ENCODE assay signal across 32 mouse cellular contexts in the genomic region with DNA sequence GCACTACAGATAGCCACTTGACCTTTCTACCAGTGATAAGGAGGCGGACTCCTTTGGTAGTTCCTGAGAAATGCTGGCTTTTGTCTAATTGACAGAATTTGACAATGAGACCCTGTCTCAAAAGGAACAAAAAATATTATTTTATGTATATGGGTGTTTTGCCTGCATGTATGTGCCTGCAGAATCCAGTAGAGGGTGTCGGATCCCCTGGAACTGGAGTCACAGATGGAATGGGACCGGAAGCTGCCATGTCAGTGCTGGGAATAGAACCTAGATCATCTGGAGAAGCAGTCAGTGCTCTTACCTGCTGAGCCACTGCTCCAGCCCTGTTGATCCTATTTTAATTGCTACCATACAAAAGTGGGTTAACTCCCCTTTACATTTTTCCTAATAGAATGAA. TPM values are rescaled to one million over a fixed set of nuclear protein-coding genes. Genes with fewer than 3 reads are reported as not detected.
A peak's percentile ranks its signal among the peaks of the same experiment; 100 is the strongest.
DNase-seq lines count a peak whose midpoint lies in the region; ATAC-seq and TF ChIP-seq lines count a peak whose summit lies in the region.
"Had no signal": no experiment of that assay in that cellular context is flagged by ENCODE, and none has a peak within 500 bp of the region (broad histone marks: within the 10 kb centered on the region; RNA-seq: fewer than 3 reads in every experiment).

No protein-coding gene starts in this region.

- no peak for ATAC-seq in intestine, postnatal 0 days
- ATAC-seq in intestine, embryonic 15.5 days: no peak
- no peak for ATAC-seq in liver, postnatal 0 days
- ATAC-seq in liver, embryonic 12.5 days: no peak
- ATAC-seq: forebrain, embryonic 16.5 days; Patski had no signal

- no peaks in the 10 kb centered on the region for H3K36me3 ChIP-seq in intestine, postnatal 0 days (ENCODE audit: control insufficient read depth, insufficient read depth)
- H3K36me3 ChIP-seq in intestine, embryonic 15.5 days: no peaks in the 10 kb centered on the region
- H3K36me3 ChIP-seq in liver, postnatal 0 days (replicated peaks; ENCODE audit: insufficient read depth, low read length): no peaks in the 10 kb centered on the region
- H3K36me3 ChIP-seq in liver, embryonic 12.5 days: no peaks in the 10 kb centered on the region
- H3K36me3 ChIP-seq: embryonic facial prominence, embryonic 10.5 days; heart, embryonic 10.5 days; hindbrain, embryonic 15.5 days; limb, embryonic 15.5 days; neural tube, embryonic 13.5 days had no signal

- WGBS in cerebellum, adult 2 months: 91% methylated on average over 3 of the region's 3 CpGs
- WGBS in intestine, postnatal 0 days: 80% methylated on average over 3 of the region's 3 CpGs
- 76% methylated on average over 3 of the region's 3 CpGs for WGBS in intestine, embryonic 15.5 days
- WGBS in liver, postnatal 0 days (ENCODE audit: insufficient replicate concordance): 81% methylated on average over 3 of the region's 3 CpGs
- WGBS in liver, embryonic 12.5 days (ENCODE audit: insufficient replicate concordance): 64% methylated on average over 3 of the region's 3 CpGs

- no peak for TF ChIP-seq EP300 in liver, postnatal 0 days (IDR thresholded peaks at IDR 0.05; ENCODE audit: low read depth)

- no peak overlapping the region for H3K4me2 ChIP-seq in intestine, postnatal 0 days (replicated peaks; ENCODE audit: low read depth)
- H3K4me2 ChIP-seq in intestine, embryonic 15.5 days (replicated peaks): no peak overlapping the region
- H3K4me2 ChIP-seq in liver, postnatal 0 days (ENCODE audit: low read depth, low read length): no peak overlapping the region
- H3K4me2 ChIP-seq in liver, embryonic 12.5 days: no peak overlapping the region
- H3K4me2 ChIP-seq: hindbrain, embryonic 15.5 days; limb, embryonic 15.5 days; neural tube, embryonic 13.5 days had no signal

- no peak for DNase-seq in cerebellum, adult 2 months
- DNase-seq in cerebellum, adult 9-10 months: no peak
- DNase-seq in liver, postnatal 0 days: no peak
- DNase-seq in brain, adult 2 months (ENCODE audit: low read depth, low spot score): peak; percentile 55
- DNase-seq in layer of hippocampus, adult 9-11 months: no peak
- DNase-seq: cerebellum, adult 18-20 months; cerebellum, postnatal 36 days; gastrocnemius, postnatal 25 days; heart, postnatal 4 days; kidney, adult 18-20 months; kidney, postnatal 10 days; left cerebral cortex, postnatal 4 days; lung, adult 18-20 months; lung, postnatal 4 days; midbrain, embryonic 14.5 days; retina, postnatal 1 day; right cerebral cortex, postnatal 25 days; thymus, postnatal 25 days had no signal

- H3K27me3 ChIP-seq in cerebellum, adult 2 months (ENCODE audit: control insufficient read depth, insufficient read depth, low read length): no peaks in the 10 kb centered on the region
- H3K27me3 ChIP-seq in intestine, postnatal 0 days (replicated peaks; ENCODE audit: control insufficient read depth, insufficient read depth, low read length): peaks cover 60% of the 10 kb centered on the region
- H3K27me3 ChIP-seq in intestine, embryonic 15.5 days (replicated peaks): peaks cover 51% of the 10 kb centered on the region
- peaks cover 41% of the 10 kb centered on the region for H3K27me3 ChIP-seq in liver, postnatal 0 days (ENCODE audit: insufficient read depth, low read length)
- peaks cover 94% of the 10 kb centered on the region for H3K27me3 ChIP-seq in liver, embryonic 12.5 days (replicated peaks)

- no peak overlapping the region for H3K9ac ChIP-seq in intestine, postnatal 0 days (ENCODE audit: low read depth, low read length)
- H3K9ac ChIP-seq in intestine, embryonic 15.5 days: no peak overlapping the region
- no peak overlapping the region for H3K9ac ChIP-seq in liver, postnatal 0 days (replicated peaks)
- no peak overlapping the region for H3K9ac ChIP-seq in liver, embryonic 12.5 days
- H3K9ac ChIP-seq: hindbrain, embryonic 15.5 days; limb, embryonic 15.5 days; neural tube, embryonic 13.5 days had no signal

- TF ChIP-seq CTCF in cerebellum, adult 2 months (IDR thresholded peaks at IDR 0.05; ENCODE audit: borderline replicate concordance, insufficient read depth, low read depth, low read length): peak; percentile 36; the same call in 1 of the 2 replicates
- TF ChIP-seq CTCF in intestine, postnatal 0 days (IDR thresholded peaks at IDR 0.05; ENCODE audit: low read depth): peak; percentile 54
- peak; percentile 48 for TF ChIP-seq CTCF in liver, postnatal 0 days (IDR thresholded peaks at IDR 0.05; ENCODE audit: low read depth)

- H3K9me3 ChIP-seq in intestine, postnatal 0 days (ENCODE audit: control insufficient read depth): no peaks in the 10 kb centered on the region
- H3K9me3 ChIP-seq in intestine, embryonic 15.5 days: no peaks in the 10 kb centered on the region
- H3K9me3 ChIP-seq in liver, postnatal 0 days (ENCODE audit: low read length): no peaks in the 10 kb centered on the region
- no peaks in the 10 kb centered on the region for H3K9me3 ChIP-seq in liver, embryonic 12.5 days (replicated peaks)
- H3K9me3 ChIP-seq: embryonic facial prominence, embryonic 10.5 days; heart, embryonic 10.5 days; hindbrain, embryonic 15.5 days; limb, embryonic 15.5 days; neural tube, embryonic 13.5 days had no signal

- no peak for TF ChIP-seq POLR2A in cerebellum, adult 2 months (IDR thresholded peaks at IDR 0.05; ENCODE audit: borderline replicate concordance, insufficient read depth, low read length)

- no peak overlapping the region for H3K4me3 ChIP-seq in cerebellum, adult 2 months (replicated peaks; ENCODE audit: insufficient read depth, low read depth, low read length)
- H3K4me3 ChIP-seq in intestine, postnatal 0 days (ENCODE audit: low read depth, low read length): no peak overlapping the region
- no peak overlapping the region for H3K4me3 ChIP-seq in intestine, embryonic 15.5 days (replicated peaks)
- H3K4me3 ChIP-seq in liver, postnatal 0 days (ENCODE audit: low read depth, low read length): no peak overlapping the region
- H3K4me3 ChIP-seq in liver, embryonic 12.5 days: no peak overlapping the region
- H3K4me3 ChIP-seq: embryonic facial prominence, embryonic 10.5 days; heart, embryonic 10.5 days; hindbrain, embryonic 15.5 days; limb, embryonic 15.5 days; myocyte; neural tube, embryonic 13.5 days had no signal

- H3K27ac ChIP-seq in cerebellum, adult 2 months (ENCODE audit: insufficient read depth, low read length): no peak overlapping the region
- H3K27ac ChIP-seq in intestine, postnatal 0 days (ENCODE audit: low read depth, low read length): no peak overlapping the region
- H3K27ac ChIP-seq in intestine, embryonic 15.5 days: no peak overlapping the region
- H3K27ac ChIP-seq in liver, postnatal 0 days (ENCODE audit: low read depth): no peak overlapping the region
- no peak overlapping the region for H3K27ac ChIP-seq in liver, embryonic 12.5 days
- H3K27ac ChIP-seq: embryonic facial prominence, embryonic 10.5 days; heart, embryonic 10.5 days; hindbrain, embryonic 15.5 days; limb, embryonic 15.5 days; neural tube, embryonic 13.5 days had no signal

- peaks cover 7% of the 10 kb centered on the region; the same call in 1 of the 2 replicates for H3K4me1 ChIP-seq in cerebellum, adult 2 months (ENCODE audit: control insufficient read depth, insufficient read depth, low read length)
- H3K4me1 ChIP-seq in intestine, postnatal 0 days (replicated peaks; ENCODE audit: control insufficient read depth, insufficient read depth, low read length): no peaks in the 10 kb centered on the region
- peaks cover 5% of the 10 kb centered on the region; the same call in 1 of the 2 replicates for H3K4me1 ChIP-seq in intestine, embryonic 15.5 days (replicated peaks)
- H3K4me1 ChIP-seq in liver, postnatal 0 days (ENCODE audit: insufficient read depth): peaks cover 4% of the 10 kb centered on the region; the same call in 1 of the 2 replicates
- peaks cover 9% of the 10 kb centered on the region for H3K4me1 ChIP-seq in liver, embryonic 12.5 days

RNA-seq across cellular contexts. Expression of a gene that starts 2.4 kb away (rescaled TPM):
- polyA plus RNA-seq in cerebellum, adult 2 months (2012; rRNA removed): not detected in 2 replicates
- not detected in 2 replicates for polyA plus RNA-seq in intestine, postnatal 0 days (2015; fragmentation: Nextera tagmentation; extraction: Ambion mirVana)
- not detected in 2 replicates for polyA plus RNA-seq in intestine, embryonic 15.5 days (2015; fragmentation: Nextera tagmentation; extraction: Ambion mirVana)
- not detected in 2 replicates for polyA plus RNA-seq in liver, postnatal 0 days (2015; fragmentation: Nextera tagmentation; extraction: Ambion mirVana)
- polyA plus RNA-seq in liver, embryonic 12.5 days (2016; fragmentation: Nextera tagmentation; extraction: Ambion mirVana): not detected in 2 replicates
- polyA plus RNA-seq: embryonic facial prominence, embryonic 10.5 days; forebrain, embryonic 16.5 days; heart, embryonic 10.5 days; heart, embryonic 16.5 days; hindbrain, embryonic 15.5 days; limb, embryonic 15.5 days; midbrain, embryonic 14.5 days; myocyte; neural tube, embryonic 13.5 days; Patski; spleen, adult 2 months; stomach, embryonic 14.5 days had no signal

RNA-seq across cellular contexts. Expression of a gene that starts 7.3 kb away (rescaled TPM):
- polyA plus RNA-seq in cerebellum, adult 2 months (2012; rRNA removed): 0.65 and 1.6 TPM in 2 replicates
- polyA plus RNA-seq in intestine, postnatal 0 days (2015; fragmentation: Nextera tagmentation; extraction: Ambion mirVana): not detected in 2 replicates
- polyA plus RNA-seq in intestine, embryonic 15.5 days (2015; fragmentation: Nextera tagmentation; extraction: Ambion mirVana): not detected in 2 replicates
- polyA plus RNA-seq in liver, postnatal 0 days (2015; fragmentation: Nextera tagmentation; extraction: Ambion mirVana): 0.15 and 0.31 TPM in 2 replicates
- 0.14 and 0.48 TPM in 2 replicates for polyA plus RNA-seq in liver, embryonic 12.5 days (2016; fragmentation: Nextera tagmentation; extraction: Ambion mirVana)
- polyA plus RNA-seq: forebrain, embryonic 16.5 days; heart, embryonic 10.5 days; heart, embryonic 16.5 days; limb, embryonic 15.5 days; midbrain, embryonic 14.5 days; myocyte; neural tube, embryonic 13.5 days; Patski; spleen, adult 2 months; stomach, embryonic 14.5 days had no signal

RNA-seq across cellular contexts. Expression of a gene that starts 7.4 kb away (rescaled TPM):
- polyA plus RNA-seq in cerebellum, adult 2 months (2012; rRNA removed): 23.1 and 27.1 TPM in 2 replicates
- 1.1 and 1.5 TPM in 2 replicates for polyA plus RNA-seq in intestine, postnatal 0 days (2015; fragmentation: Nextera tagmentation; extraction: Ambion mirVana)
- polyA plus RNA-seq in intestine, embryonic 15.5 days (2015; fragmentation: Nextera tagmentation; extraction: Ambion mirVana): 0.56 and 0.57 TPM in 2 replicates
- 7.4 and 7.9 TPM in 2 replicates for polyA plus RNA-seq in liver, postnatal 0 days (2015; fragmentation: Nextera tagmentation; extraction: Ambion mirVana)
- polyA plus RNA-seq in liver, embryonic 12.5 days (2016; fragmentation: Nextera tagmentation; extraction: Ambion mirVana): 9.8 and 10.1 TPM in 2 replicates
- polyA plus RNA-seq: myocyte, Patski had no signal

RNA-seq across cellular contexts. Expression of a gene that starts 15.7 kb away (rescaled TPM):
- polyA plus RNA-seq in cerebellum, adult 2 months (2012; rRNA removed): 7.7 and 8.8 TPM in 2 replicates
- 3.0 and 3.7 TPM in 2 replicates for polyA plus RNA-seq in intestine, postnatal 0 days (2015; fragmentation: Nextera tagmentation; extraction: Ambion mirVana)
- 1.3 and 1.5 TPM in 2 replicates for polyA plus RNA-seq in intestine, embryonic 15.5 days (2015; fragmentation: Nextera tagmentation; extraction: Ambion mirVana)
- 5.5 TPM in 2 replicates for polyA plus RNA-seq in liver, postnatal 0 days (2015; fragmentation: Nextera tagmentation; extraction: Ambion mirVana)
- polyA plus RNA-seq in liver, embryonic 12.5 days (2016; fragmentation: Nextera tagmentation; extraction: Ambion mirVana): 1.9 and 2.0 TPM in 2 replicates
- polyA plus RNA-seq: Patski had no signal

RNA-seq across cellular contexts. Expression of a gene that starts 15.8 kb away (rescaled TPM):
- 0.06 TPM in 1 of 2 replicates, not detected in the other for polyA plus RNA-seq in cerebellum, adult 2 months (2012; rRNA removed)
- polyA plus RNA-seq in intestine, postnatal 0 days (2015; fragmentation: Nextera tagmentation; extraction: Ambion mirVana): 0.12 and 0.23 TPM in 2 replicates
- 0.10 TPM in 1 of 2 replicates, not detected in the other for polyA plus RNA-seq in intestine, embryonic 15.5 days (2015; fragmentation: Nextera tagmentation; extraction: Ambion mirVana)
- 0.06 and 0.25 TPM in 2 replicates for polyA plus RNA-seq in liver, postnatal 0 days (2015; fragmentation: Nextera tagmentation; extraction: Ambion mirVana)
- polyA plus RNA-seq in liver, embryonic 12.5 days (2016; fragmentation: Nextera tagmentation; extraction: Ambion mirVana): 0.05 and 0.10 TPM in 2 replicates
- polyA plus RNA-seq: forebrain, embryonic 16.5 days; hindbrain, embryonic 15.5 days; midbrain, embryonic 14.5 days; neural tube, embryonic 13.5 days; Patski had no signal
